Mouse (Mus musculus) liver, embryonic 14.5 days (tissue): Measurements from ENCODE around the gene Zfp618. TPM values are rescaled to one million over a fixed set of nuclear protein-coding genes. Genes with fewer than 3 reads are reported as not detected.

Source experiments
- ATAC-seq: fragments of 200-750 bp; cut with Nextera tagmentation; 2 replicates; pipeline ENCODE4 v1.8.0; 2017; ENCODE audit warnings: moderate number of reproducible peaks, mild to moderate bottlenecking, moderate library complexity; ENCODE audit not compliant: insufficient read depth
- DNase-seq, 3 experiments: peaks; one replicate each; pipeline ENCODE4 v3.0.0-alpha.2; 2012 to 2013; ENCODE audit warnings: low read depth in 3 of 3, low spot score in 3 of 3
- H3K27ac ChIP-seq: fragments of 300-500 bp; sonication (generic); 2 replicates; pipeline ENCODE4 v1.5.1; 2014; ENCODE audit warnings: moderate library complexity, mild to moderate bottlenecking, control low read depth, inconsistent platforms
- H3K27me3 ChIP-seq: fragments of 300-500 bp; sonication (generic); 2 replicates; pipeline ENCODE4 v1.6.1; 2014; ENCODE audit warnings: mild to moderate bottlenecking, low read length, moderate library complexity; ENCODE audit not compliant: control insufficient read depth, insufficient read depth
- H3K36me3 ChIP-seq: fragments of 300-500 bp; sonication (generic); replicated peaks from 2 replicates; pipeline ENCODE4 v1.6.1; 2014; ENCODE audit warnings: low read depth; ENCODE audit not compliant: control insufficient read depth, insufficient read depth
- H3K4me1 ChIP-seq, 2 experiments: fragments of 200-500 bp in 1 of 2; fragments of 300-500 bp in 1 of 2; sonication (generic) in 1 of 2; replicated peaks; 2 replicates each; pipeline ENCODE4 v1.6.1; 2012 to 2014; ENCODE audit warnings: antibody characterized with exemption in 1 of 2, inconsistent platforms in 1 of 2, low read length in 1 of 2; ENCODE audit not compliant: control insufficient read depth in 2 of 2, insufficient read depth in 2 of 2
- H3K4me2 ChIP-seq: fragments of 300-500 bp; sonication (generic); 2 replicates; pipeline ENCODE4 v1.6.1; 2014; ENCODE audit warnings: low read depth, mild to moderate bottlenecking, control low read depth, moderate library complexity
- H3K4me3 ChIP-seq, 2 experiments: fragments of 200-500 bp in 1 of 2; fragments of 300-500 bp in 1 of 2; sonication (generic) in 1 of 2; 2 replicates each; pipeline ENCODE4 v1.5.1; 2012 to 2014; ENCODE audit warnings: low read depth in 2 of 2, low read length in 2 of 2, mild to moderate bottlenecking in 2 of 2, control low read depth in 1 of 2, inconsistent platforms in 1 of 2, moderate library complexity in 1 of 2; ENCODE audit not compliant: insufficient read depth in 1 of 2
- H3K9ac ChIP-seq: fragments of 300-500 bp; sonication (generic); replicated peaks from 2 replicates; pipeline ENCODE4 v1.6.1; 2014; ENCODE audit warnings: mild to moderate bottlenecking, control low read depth, moderate library complexity
- H3K9me3 ChIP-seq: fragments of 300-500 bp; sonication (generic); 2 replicates; pipeline ENCODE4 v1.6.1; 2016; ENCODE audit warnings: low read length, mixed read lengths; ENCODE audit not compliant: control insufficient read depth
- CTCF ChIP-seq: IDR thresholded peaks from 2 replicates; pipeline ENCODE4 v1.5.1; 2016; ENCODE audit warnings: antibody characterized with exemption, low read depth, control low read depth
- EP300 ChIP-seq: IDR thresholded peaks from 2 replicates; pipeline ENCODE4 v1.6.1; 2016; ENCODE audit warnings: antibody characterized with exemption, low read depth
- WGBS: fragments of 180-500 bp; shearing (Covaris S2); extraction: QIAGEN DNeasy Blood & Tissue Kit; methylation state at CpG from one replicate; pipeline ENCODE4 v1.1.7; 2014; ENCODE audit not compliant: insufficient replicate concordance; 5-methylcytosine and 5-hydroxymethylcytosine counted together
- polyA plus RNA-seq, 2 experiments: library from polyadenylated mRNA; depleted of rRNA in 1 of 2; stranded (reverse) in 1 of 2; unstranded in 1 of 2; fragments of >200 nt; fragmentation: Nextera tagmentation in 1 of 2; extraction: Ambion mirVana in 1 of 2; gene quantifications; 2 replicates each; pipeline versions ENCODE4 v1.2.1 to v1.2.3; 2012 to 2014

The Zfp618 gene
- polyA plus RNA-seq, 2 experiments = 1.5 TPM

DNA sequence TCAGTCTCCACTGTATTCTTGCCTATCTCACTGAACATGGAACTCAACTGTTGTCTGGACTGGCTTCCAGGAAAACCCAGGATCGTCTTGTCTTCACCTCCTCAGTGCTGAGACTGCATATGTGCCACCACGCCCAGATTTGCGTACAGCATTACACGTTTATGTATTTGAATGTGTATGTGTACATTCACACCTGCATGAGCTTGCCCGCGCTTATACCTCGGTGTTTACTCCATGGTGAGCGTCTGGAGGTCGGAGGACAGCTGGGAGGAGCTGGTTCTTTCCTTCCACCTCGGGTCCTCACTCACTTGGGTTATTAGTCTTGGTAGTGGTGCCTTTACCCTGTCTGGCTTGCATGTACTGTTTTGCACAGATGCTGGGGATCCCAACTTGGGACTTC, 53.2 kb downstream of the Zfp618 start:
- Histone ChIP-seq H3K27ac (no peak overlapping the region), H3K36me3 (no peaks in the 10 kb centered on the region), H3K27me3 (no peaks in the 10 kb centered on the region), H3K4me3 (no peak overlapping the region), H3K9me3 (no peaks in the 10 kb centered on the region), H3K9ac (no peak overlapping the region), H3K4me1 (0 out of 4 replicates have a peak, but pooled peaks cover 0 to 2% of the 10 kb centered on the region in 2 experiments), H3K4me2 (no peak overlapping the region)
- WGBS = 68% methylated on average over 10 of the region's 10 CpGs
- TF ChIP-seq CTCF (no peak), EP300 (no peak)
- DNase-seq (no peak), ATAC-seq (no peak)

DNA sequence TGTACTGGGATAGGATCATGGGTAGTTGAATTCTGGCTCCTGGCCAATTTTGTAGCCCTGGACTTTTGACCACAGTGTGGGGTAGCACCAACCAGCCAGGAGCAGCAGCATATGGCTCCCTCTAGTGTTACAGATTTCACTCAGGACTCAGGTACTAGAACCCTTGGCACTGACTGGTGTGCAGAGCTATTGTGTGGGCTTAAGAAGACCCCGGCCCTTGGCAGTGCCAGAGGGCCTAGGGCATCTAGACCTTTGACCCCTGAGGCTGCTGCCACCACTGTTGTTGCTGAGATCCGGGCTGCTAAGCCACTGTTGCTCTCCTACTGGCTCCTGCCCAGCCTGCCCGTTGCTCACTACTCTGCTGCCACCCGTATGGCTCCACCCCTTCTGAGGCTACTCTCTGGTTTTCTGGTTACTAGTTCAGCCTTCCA, 54.1 kb downstream of the Zfp618 start:
- TF ChIP-seq CTCF = peak; percentile 35
- TF ChIP-seq EP300 = no peak
- H3K4me3 ChIP-seq = no peak overlapping the region
- no peak overlapping the region for H3K9ac ChIP-seq
- H3K36me3 ChIP-seq = no peaks in the 10 kb centered on the region
- ATAC-seq = peak; percentile 28; the same call in 1 of the 2 replicates
- DNase-seq = peak in 2 of 3 experiments; percentile 15 to 16
- H3K4me1 ChIP-seq = 0 out of 4 replicates have a peak, but pooled peaks cover 0 to 2% of the 10 kb centered on the region in 2 experiments
- H3K9me3 ChIP-seq = no peaks in the 10 kb centered on the region
- 61% methylated on average over 4 of the region's 4 CpGs for WGBS
- no peak overlapping the region for H3K4me2 ChIP-seq
- no peak overlapping the region for H3K27ac ChIP-seq
- no peaks in the 10 kb centered on the region for H3K27me3 ChIP-seq

GRCm38 (mm10) chr4:63021034-63021700, 55.8 kb downstream of the Zfp618 start:
- H3K9me3 ChIP-seq = no peaks in the 10 kb centered on the region
- no peak for ATAC-seq
- no peak for DNase-seq
- 0 out of 4 replicates have a peak, but pooled peaks cover 0 to 2% of the 10 kb centered on the region in 2 experiments for H3K4me1 ChIP-seq
- 43% methylated on average over 6 of the region's 6 CpGs for WGBS
- no peak overlapping the region for H3K4me2 ChIP-seq
- no peak overlapping the region for H3K4me3 ChIP-seq
- no peak for TF ChIP-seq CTCF
- TF ChIP-seq EP300 = no peak
- H3K27me3 ChIP-seq = no peaks in the 10 kb centered on the region
- H3K9ac ChIP-seq = no peak overlapping the region
- H3K36me3 ChIP-seq = no peaks in the 10 kb centered on the region
- H3K27ac ChIP-seq = no peak overlapping the region

GRCm38 (mm10) chr4:63023465-63023864, 58.1 kb downstream of the Zfp618 start:
- no peak for TF ChIP-seq EP300
- TF ChIP-seq CTCF = no peak
- no peaks in the 10 kb centered on the region for H3K27me3 ChIP-seq
- no peak for DNase-seq
- no peak overlapping the region for H3K4me3 ChIP-seq
- no peak overlapping the region for H3K4me2 ChIP-seq
- 60% methylated on average over 7 of the region's 7 CpGs for WGBS
- ATAC-seq = no peak
- no peak overlapping the region for H3K9ac ChIP-seq
- no peak overlapping the region for H3K27ac ChIP-seq
- H3K36me3 ChIP-seq = no peaks in the 10 kb centered on the region
- 0 out of 4 replicates have a peak, but pooled peaks cover 0 to 2% of the 10 kb centered on the region in 2 experiments for H3K4me1 ChIP-seq
- H3K9me3 ChIP-seq = no peaks in the 10 kb centered on the region

DNA sequence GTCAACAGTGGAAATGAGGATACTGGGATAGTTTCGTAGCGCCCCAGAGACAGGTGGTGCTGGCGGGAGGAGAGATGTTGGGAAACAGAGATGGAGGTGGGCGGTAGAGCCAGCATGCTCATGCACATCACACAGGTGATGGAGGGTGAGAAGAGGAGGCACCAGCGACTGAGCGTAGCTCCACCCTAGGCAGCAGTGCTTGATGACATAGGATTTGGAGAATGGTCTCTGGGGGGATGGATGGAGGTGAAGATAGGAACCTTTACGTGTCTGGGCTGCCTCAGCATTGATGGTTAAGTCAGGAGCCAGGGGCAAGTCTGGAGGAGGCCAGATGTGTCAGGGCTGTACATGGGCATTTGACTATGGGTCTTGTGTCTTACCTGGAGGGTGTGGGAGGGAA, 58.7 kb downstream of the Zfp618 start:
- Histone ChIP-seq H3K4me3 (no peak overlapping the region), H3K27ac (no peak overlapping the region), H3K4me2 (no peak overlapping the region), H3K9me3 (no peaks in the 10 kb centered on the region), H3K4me1 (0 out of 4 replicates have a peak, but pooled peaks cover 0 to 2% of the 10 kb centered on the region in 2 experiments), H3K27me3 (no peaks in the 10 kb centered on the region), H3K9ac (no peak overlapping the region), H3K36me3 (no peaks in the 10 kb centered on the region)
- 65% methylated on average over 7 of the region's 7 CpGs for WGBS
- ATAC-seq = no peak
- DNase-seq = no peak
- no peak for TF ChIP-seq EP300
- no peak for TF ChIP-seq CTCF
